Mouse (Mus musculus) gastrocnemius, postnatal 36 days (tissue): ENCODE measurements around the gene Drc7. TPM values are rescaled to one million over a fixed set of nuclear protein-coding genes. Genes with fewer than 3 reads are reported as not detected.

Experiments
- DNase-seq, 2 experiments: peaks; one replicate each; pipeline ENCODE4 v3.0.0; 2022
- intact Hi-C: fragments of 180-260 bp; cut with DNase I; formaldehyde crosslinking; loops from one replicate; pipeline ENCODE4 v1.15.1; 2025
- total RNA-seq, 2 experiments: library from RNA; stranded (reverse); gene quantifications; 2 replicates each; pipeline ENCODE4 v1.2.3; 2021

Drc7 gene
- total RNA-seq, 2 experiments from 2014 or later: not detected

GRCm38 (mm10) chr8:95123455-95123854 lies 68.6 kb downstream of the Drc7 start:
- no peak for DNase-seq
- intact Hi-C loops: no loop called here

- intact Hi-C loops: no loop called here
- no peak for DNase-seq
Observed at GRCm38 (mm10) chr8:95126497-95126896, 71.6 kb downstream of the Drc7 start.

GRCm38 (mm10) chr8:95127658-95128057 lies 72.8 kb downstream of the Drc7 start:
- intact Hi-C loops: no loop called here
- DNase-seq: no peak

Other genes starting within 250 kb of the Drc7 start
- not detected for gene Ccl17, start 244.7 kb upstream of the Drc7 start, total RNA-seq
- gene Coq9, start 216.8 kb upstream of the Drc7 start, total RNA-seq: 100 to 1,000 TPM; 411 to 443 TPM
- gene Ciapin1, start 216.7 kb upstream of the Drc7 start, total RNA-seq: 10 to 100 TPM; 31.9 to 34.4 TPM
- gene Polr2c, start 197.7 kb upstream of the Drc7 start, total RNA-seq: 10 to 100 TPM; 34.3 to 44.5 TPM
- 1 to 10 TPM; 2.6 to 4.9 TPM for gene Dok4, start 178.8 kb upstream of the Drc7 start, total RNA-seq
- gene Ccdc102a, start 137.0 kb upstream of the Drc7 start, total RNA-seq: 1 to 10 TPM; 3.3 to 3.8 TPM
- gene Adgrg5, start 131.4 kb upstream of the Drc7 start, total RNA-seq: not detected
- gene Adgrg1, start 80.4 kb upstream of the Drc7 start, total RNA-seq: 10 to 100 TPM; 20.9 to 25.5 TPM
- under 1 TPM; 0.20 to 0.52 TPM for gene Adgrg3, start 37.4 kb upstream of the Drc7 start, total RNA-seq
- gene Katnb1, start 26.1 kb downstream of the Drc7 start, total RNA-seq: 1 to 10 TPM; 6.1 to 8.2 TPM
- 10 to 100 TPM in 1 of 2 experiments, 1 to 10 TPM in 1; 6.9 to 10.9 TPM for gene Kifc3, start 147.7 kb downstream of the Drc7 start, total RNA-seq